Mouse (Mus musculus) heart, postnatal 0 days (tissue): ENCODE results near the gene Nlgn2.

Experiments
- CTCF ChIP-seq: IDR thresholded peaks from 2 replicates; pipeline ENCODE4 v1.5.1; 2016; ENCODE audit warnings: antibody characterized with exemption, control low read depth, low read depth
- EP300 ChIP-seq: IDR thresholded peaks from 2 replicates; pipeline ENCODE4 v1.6.1; 2016; ENCODE audit warnings: antibody characterized with exemption, low read depth

GRCm38 (mm10) chr11:69778985-69779384, 58.6 kb downstream of the Nlgn2 start:
- TF ChIP-seq CTCF (no peak), EP300 (no peak)
